Mouse (Mus musculus) embryonic facial prominence, embryonic 15.5 days (tissue): ENCODE results near the gene Tank. TPM values are rescaled to one million over a fixed set of nuclear protein-coding genes. Genes with fewer than 3 reads are reported as not detected.

ENCODE experiments used
- polyA plus RNA-seq: library from polyadenylated mRNA; unstranded; fragments of >200 nt; fragmentation: Nextera tagmentation; extraction: Ambion mirVana; gene quantifications from 2 replicates; pipeline ENCODE4 v1.2.1, GENCODE M21; 2015

The Tank gene
- polyA plus RNA-seq, 1 experiment from 2014 or later: 34.6 TPM

Other genes with a start within 250 kb of the Tank start
- 148 and 158 TPM in 2 replicates for gene Psmd14, start 133.1 kb downstream of the Tank start, polyA plus RNA-seq
- gene Tbr1, start 224.3 kb downstream of the Tank start, polyA plus RNA-seq: 0.17 and 0.52 TPM in 2 replicates